Mouse (Mus musculus): ENCODE measurements around the gene Col23a1.

Col23a1 gene

DNA sequence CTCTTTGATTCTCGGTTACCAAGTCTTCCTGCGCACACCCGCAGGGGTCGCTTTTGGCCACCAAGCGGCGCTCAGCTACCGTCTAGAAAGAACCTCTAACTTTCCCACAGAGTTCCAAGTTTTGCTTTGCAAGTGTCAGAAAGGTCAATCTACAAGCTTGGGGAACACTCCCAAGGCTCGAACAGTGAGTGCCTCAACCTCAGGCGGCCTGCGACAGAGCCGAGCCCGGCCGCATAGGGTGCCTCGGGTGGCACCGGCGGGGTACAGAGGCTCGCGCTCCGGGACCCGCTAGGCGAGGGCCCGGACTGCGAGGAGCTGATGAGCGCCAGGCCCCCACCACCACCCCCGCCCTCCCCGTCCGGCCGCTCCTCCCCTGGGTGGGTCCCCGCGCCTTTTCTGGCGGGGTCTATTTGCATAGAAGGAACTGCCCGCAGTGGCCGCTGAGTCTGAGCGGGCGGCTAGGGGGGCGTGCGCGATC, at the start of gene Col23a1:
Gene Col23a1 (plus strand): TSS at position 357 of the 478 bp plus-strand sequence.
- DNase-seq (ENCODE audit: low read depth in 2 of 2, low spot score in 2 of 2) = no peak

DNA sequence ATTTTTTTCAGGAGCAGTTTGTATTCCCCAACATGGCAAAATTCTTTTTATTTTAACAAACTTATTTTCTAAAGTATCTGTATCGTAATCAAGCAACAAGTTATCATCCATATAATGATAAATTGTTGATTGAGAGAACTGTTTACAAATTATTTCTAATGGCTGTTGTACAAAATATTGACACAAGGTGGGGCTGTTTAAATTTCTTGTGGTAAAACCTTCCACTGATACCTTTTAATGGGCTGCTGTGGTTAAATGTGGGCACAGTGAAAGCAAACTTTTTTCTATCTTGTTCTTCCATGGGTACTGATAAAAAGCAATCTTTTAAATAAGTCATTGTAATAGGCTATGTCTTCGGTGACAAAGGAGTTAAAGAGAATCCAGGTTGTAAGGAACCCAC, 46.8 kb upstream of the Col23a1 start:
- DNase-seq (ENCODE audit: low read depth in 2 of 2, low spot score in 2 of 2) = no peak

DNA sequence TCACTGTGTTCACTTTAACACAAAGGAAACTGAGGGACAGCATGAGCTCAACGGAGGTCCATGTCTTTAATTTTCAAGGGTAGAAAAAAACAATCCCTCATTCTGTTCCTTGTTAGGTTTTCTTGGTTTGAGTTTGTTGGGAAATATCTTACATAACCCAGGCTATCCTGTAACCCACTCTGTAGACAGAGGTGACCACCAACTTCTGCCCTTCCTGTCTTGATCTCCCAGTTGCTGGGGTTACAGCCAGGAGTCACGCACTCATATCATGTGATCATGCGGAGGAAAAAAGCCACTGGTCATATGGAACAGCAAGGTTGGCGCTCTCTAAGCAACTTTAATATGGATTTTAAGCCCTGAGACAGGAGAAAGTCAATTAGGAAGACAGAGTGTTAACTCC, 32.7 kb upstream of the Col23a1 start:
- DNase-seq (ENCODE audit: low read depth in 2 of 2, low spot score in 2 of 2) = no peak

DNA sequence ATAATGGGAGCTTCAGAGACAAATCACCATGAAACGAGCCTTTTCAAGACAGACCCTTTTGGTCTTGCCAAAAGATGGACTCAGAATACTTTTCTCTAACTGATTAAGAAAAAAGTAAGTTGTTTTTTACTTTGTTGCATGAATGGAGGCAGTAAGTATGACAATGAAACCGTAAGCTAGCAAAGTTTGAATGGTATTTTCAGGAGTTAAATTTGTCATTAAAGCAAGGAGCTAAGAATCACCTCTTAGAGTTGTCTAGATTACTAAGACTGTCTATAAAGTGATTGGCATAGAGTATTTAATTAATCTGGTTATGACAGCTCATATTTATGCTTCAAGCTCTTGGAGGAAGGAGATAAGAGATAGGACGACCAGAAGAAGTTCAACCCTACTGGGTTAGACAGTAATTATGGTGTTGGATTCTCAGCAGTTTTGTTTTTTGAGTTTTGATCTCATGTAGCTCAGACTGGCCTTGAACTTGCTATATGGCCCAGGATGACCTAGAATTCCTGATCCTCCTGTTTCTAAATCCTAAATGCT, 28.0 kb upstream of the Col23a1 start, which contains the start of gene Clk4:
Gene Clk4 (plus strand): TSS at position 51 of the 540 bp plus-strand sequence.
- DNase-seq (ENCODE audit: low read depth in 2 of 2, low spot score in 2 of 2) = no peak

DNA sequence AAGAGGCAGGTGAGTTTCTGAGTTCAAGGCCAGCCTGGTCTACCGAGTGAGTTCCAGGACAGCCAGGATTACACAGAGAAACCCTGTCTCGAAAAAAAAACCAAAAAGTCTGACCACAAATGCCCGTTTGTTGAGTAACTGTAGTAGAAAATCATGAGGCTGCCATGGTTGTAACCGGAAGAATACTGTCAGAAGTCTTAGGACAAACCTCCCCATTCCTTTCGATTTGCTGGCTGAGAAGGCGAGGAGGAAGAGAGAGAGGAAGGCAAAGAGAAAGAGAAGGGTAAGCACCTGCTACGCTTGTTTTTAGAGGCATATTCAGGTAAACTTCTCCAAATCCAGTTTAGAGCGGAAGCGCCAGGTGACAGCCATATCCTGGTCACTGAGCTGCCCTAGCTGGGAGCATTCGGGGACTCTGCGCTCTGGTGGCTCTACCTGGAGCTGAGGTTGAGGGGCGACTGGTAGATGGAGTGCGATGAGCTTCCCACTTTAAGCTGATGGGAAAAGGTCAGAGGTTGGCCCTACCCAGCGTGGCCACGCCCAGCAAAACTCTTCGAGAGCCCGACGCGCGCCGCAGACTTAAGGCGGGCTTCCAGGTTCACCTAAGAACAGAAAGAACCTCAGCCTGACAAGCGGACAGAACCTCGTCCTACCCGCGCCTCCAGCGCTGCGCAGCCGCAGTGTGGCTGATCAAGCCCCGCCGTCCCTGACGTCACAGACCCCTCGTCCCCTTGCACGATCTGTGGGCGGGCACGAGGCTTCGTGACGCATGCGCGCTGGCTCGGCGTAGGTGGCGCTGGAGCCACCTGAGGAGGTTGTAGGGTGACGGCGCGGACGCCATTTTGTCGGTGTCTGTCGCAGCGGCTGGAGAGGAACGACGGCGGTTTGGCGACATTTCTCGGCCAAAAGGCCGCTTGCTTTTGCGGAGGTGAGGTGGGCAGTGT, 27.1 kb upstream of the Col23a1 start, which contains the start of gene BC049762:
Gene BC049762 (minus strand): TSS at position 705 of the 944 bp plus-strand sequence.
- DNase-seq (ENCODE audit: low read depth in 2 of 2, low spot score in 2 of 2) = peak; percentile 99

DNA sequence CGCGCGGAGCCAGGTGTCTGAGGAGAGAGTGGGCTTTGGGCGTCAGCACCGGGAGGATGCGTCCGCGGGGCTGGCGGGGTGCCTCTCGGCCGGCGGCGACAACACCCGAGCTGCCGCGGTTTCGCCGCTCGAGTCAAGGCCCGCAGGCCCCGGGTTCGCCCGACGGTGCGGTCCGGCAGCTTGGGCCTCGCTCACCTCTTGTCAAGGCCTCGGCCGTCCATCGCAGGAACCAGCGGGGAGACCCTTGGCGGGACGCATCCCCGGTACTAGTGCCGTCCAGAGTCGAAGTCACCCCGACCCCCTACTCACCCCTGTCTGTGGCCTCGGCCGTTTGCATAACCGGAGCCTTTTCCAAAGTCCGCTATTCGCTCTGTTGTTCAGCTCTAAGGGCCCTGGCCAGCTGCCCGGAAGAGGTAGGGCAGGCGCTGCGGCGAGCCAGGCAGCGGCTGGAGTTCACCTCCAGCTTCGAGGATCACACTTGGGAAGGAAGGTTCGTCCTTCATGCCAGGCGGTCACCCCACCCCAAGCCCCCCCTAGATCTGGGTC, 26.4 kb upstream of the Col23a1 start:
- DNase-seq (ENCODE audit: low read depth in 2 of 2, low spot score in 2 of 2) = no peak

DNA sequence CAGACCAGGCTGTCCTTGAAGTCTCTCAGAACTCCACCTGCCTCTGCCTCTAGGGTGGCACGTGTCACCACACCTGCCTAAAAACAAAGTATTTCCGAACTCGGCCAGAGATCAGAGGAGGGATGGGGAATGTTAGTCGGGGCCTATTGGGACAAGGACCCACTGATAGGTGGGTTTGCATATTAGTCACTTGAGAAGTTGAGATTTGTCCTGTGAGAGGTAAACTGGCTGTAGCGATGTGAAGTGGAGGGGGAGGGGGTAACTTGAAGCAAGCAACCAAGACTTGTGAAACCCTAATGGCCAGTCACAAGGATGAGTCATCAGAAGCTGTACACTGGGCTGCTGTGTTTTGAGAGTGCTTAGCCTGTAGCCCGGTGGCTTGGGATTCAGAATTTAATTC, 25.4 kb upstream of the Col23a1 start:
- DNase-seq (ENCODE audit: low read depth in 2 of 2, low spot score in 2 of 2) = peak in 1 of 2 experiments; percentile 13

DNA sequence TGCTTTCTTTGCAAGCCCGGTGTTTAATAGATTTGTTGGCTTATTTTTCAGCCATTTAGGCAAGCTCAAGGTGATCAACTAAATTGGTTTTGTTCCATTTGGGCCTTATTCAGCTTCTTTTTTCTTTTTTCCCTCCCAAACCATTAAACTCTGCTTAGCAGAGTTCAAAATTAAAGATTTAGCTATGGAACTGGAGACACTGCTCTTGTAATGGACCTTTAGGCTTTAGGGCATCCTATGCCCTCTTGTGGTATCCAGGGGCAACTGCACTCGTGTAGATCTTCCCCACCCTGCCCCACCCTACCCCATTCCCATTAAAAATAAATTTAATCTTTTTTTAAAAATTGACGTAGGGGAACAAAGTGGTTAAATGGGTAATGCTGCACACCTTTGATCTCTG, 24.4 kb upstream of the Col23a1 start:
- DNase-seq (ENCODE audit: low read depth in 2 of 2, low spot score in 2 of 2) = no peak

DNA sequence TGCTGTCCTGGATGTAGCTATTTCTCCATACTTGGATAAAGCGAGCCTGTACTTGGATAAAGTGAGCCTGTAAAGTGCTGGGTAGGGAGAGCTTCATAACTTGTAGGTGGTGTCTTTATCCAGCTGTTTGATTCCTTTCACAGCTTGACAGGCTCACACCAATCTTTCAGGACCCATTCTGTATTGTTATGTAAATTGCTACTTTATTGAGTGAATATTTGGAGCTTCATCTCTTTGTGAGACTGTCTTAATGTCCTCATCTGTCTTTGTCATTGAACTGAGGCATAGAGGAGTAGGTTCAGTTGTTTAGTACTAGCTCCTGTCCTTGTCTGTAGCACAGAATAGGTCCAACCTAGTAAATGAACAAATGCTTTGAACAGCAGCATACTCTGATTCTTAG, 15.3 kb upstream of the Col23a1 start:
- DNase-seq (ENCODE audit: low read depth in 2 of 2, low spot score in 2 of 2) = no peak

DNA sequence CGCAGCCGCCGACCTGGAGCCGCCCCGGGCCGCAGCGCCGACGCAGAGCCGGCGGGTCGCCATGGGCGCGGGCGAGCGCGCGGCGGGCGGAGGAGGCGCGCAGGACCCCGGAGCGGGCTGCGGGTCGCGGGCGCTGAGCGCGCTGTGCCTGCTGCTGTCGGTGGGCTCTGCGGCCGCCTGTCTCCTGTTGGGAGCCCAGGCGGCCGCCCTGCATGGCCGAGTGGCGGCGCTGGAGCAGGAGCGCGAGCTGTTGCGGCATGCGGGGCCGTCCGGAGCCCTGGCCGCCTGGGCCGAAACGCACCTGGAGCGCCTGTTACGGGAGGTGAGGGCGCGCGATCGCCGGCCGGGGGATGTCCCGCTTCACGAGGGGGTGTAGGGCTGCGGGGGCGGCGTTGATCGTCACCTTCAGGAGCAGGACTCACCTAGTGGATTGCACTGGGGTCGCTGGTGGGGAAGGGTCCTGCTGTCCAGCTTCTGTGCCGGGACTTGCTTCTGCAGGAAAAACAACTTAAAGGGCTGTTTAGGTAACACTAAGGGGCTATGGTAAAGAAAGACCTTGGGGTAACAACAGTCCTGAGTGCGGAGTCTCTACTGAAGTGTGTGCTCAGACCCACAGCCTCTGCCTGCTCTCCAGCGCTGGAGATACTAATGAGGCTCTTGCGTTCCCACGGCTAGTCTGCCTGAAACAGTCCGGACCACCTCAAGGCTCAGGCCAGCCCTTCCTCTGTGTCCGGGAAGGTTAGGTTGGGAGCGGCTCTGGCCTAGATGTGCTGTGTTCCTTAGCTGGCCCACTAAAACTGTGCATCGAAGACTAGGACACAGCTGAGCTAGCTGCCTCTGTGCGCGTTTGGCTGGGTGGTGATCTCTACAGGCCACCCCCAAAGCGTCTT, 591 bp downstream of the Col23a1 start:
- DNase-seq (ENCODE audit: low read depth in 2 of 2, low spot score in 2 of 2) = no peak

DNA sequence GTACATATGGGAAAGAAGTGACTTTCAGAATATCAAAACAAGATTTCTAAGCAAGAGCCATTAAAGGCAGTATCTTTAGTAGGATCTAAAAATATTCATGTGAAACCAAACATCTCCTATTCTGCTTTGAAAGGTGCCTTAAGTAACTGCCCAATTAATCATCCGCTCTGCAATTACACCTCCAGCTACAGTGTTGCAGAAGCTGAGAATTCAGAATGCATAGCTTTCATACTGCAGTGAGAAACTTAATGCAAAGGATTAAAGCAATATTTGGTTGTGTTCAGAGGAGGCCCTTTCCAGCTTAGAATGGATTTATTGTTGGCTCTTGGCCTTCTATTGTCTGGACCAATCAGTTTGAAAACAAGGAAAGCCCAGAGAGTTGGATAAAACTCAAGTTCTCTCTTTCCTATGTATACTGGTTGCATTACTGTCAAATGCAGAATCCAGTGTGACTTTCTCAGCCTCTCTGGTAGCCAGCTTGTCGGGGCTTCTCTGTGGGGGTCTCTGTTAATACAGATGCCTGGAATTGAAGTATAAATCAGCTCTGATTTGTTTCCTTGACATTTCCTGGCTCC, 4.3 kb downstream of the Col23a1 start:
- DNase-seq (ENCODE audit: low read depth in 2 of 2, low spot score in 2 of 2) = no peak

DNA sequence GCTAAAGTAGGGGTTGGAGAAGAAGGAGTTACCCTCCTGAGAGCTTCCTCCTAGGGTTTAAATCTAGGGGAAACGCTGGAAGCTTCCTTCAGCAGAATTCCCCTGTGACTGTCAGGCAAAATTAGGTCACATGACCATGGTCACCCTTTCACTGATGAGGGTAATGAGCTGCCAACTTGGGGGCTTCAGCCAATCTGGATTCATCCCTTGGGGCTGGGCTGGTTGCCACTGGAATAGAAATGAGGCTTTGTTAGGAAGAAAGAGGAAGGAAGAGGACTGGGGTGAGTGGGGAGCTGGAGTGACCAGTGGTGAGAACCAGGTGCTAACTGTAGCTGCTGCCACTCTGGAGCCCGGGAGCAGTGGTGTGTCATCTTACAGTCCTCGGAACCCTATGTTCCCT, 6.0 kb downstream of the Col23a1 start:
- no peak for DNase-seq (ENCODE audit: low read depth in 2 of 2, low spot score in 2 of 2)

DNA sequence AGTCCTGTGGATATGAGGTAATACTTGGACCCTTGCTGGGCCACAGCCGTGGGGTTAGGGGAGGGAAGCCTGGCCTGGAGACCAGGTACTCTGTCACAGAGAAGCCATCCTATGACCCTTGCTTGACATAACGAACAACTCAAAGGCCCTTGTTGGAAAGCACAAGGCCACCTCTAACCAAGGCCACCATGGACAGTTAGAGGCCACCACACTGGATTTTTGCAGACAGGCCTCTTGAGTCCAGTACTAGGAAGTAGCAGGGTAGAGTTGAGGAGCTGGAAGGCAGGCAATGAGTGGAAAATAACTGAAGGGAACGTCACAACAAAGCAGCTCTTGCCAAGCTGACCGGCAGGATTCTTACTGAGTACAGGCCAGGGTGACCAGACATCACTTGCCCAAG, 9.0 kb downstream of the Col23a1 start:
- no peak for DNase-seq (ENCODE audit: low read depth in 2 of 2, low spot score in 2 of 2)

DNA sequence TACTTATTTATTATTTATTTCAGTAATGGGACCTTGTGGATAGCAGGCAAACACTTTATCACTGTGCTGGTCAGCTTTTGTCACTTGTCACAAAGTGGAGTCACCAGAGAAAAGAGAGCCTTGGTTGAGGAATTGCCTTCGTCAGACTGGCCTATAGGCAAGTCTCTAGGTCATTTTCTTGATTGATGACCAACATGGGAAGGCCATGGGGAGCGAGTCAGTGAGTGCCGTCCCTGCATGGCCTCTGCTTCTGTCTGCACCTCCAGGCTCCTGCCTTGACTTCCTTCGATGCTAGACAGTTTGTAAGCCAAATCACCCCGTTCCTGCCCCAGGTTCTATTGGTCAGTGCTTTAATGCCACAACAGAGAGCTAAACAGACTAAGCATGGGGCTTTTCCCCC, 12.7 kb downstream of the Col23a1 start:
- no peak for DNase-seq (ENCODE audit: low read depth in 2 of 2, low spot score in 2 of 2)

DNA sequence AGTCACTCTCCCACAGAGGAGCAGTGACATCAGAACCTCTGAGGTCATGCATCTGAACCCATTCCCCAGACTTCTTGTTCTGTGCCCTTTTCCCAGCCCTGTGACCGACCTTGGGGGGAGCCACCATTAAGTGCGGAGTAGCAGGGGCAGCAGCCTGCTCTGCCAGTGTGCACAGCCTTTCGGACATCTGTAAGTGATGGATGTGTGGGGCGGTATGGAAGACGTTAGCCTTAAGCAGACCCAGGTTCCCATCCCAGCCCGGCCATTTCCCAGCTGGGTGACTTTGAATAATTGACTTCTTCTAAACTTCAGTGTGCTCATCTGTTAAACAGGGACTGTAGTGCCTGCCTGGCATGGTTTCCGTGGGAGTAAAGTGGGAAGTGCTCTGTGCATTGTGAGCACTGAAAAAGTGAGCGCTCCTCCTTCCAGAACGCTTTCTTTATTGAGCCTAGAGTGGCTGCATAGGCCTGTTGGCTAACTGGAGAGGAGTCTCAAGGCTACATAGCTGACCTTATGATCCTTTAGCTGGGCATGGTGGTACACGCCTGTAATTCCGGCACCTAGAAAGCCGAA, 14.3 kb downstream of the Col23a1 start:
- no peak for DNase-seq (ENCODE audit: low read depth in 2 of 2, low spot score in 2 of 2)

DNA sequence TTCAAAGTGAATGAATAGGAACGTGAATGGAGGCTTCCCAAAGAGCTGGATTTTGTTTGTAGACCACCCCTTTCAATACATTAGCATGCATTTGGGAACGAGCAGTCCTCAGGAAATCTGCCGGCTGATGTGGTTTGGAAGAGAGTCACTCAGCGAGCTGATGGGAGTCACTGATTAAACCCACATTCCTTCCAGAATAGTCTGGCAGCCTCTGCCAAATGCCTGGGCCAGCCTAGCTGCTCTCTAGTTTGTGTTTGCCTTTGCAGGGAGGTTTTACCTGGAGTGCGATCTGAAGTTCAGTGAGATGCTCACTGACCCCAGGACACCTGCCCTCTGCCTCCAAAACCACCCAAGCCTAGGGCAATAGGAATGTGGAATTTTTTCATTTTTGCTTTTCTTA, 18.6 kb downstream of the Col23a1 start:
- no peak for DNase-seq (ENCODE audit: low read depth in 2 of 2, low spot score in 2 of 2)

DNA sequence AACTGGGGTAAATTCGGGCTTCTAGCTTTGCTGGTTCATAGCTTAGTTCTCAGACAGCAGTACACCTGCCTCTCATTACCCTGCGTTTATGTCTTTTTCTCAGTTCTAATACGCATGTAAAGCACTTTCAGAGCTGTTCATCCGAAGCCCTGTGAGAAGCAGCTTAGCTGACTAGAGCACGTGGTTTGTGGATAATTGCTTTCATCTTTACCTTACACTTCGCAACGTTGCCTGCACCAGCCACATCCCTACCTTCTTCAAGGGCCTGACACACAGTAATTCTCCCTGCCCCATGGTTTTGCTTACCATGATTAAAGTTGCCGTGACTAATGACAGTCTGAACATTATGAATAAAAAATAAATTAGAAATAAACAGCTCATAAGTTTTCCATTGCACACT, 22.1 kb downstream of the Col23a1 start:
- no peak for DNase-seq (ENCODE audit: low read depth in 2 of 2, low spot score in 2 of 2)

DNA sequence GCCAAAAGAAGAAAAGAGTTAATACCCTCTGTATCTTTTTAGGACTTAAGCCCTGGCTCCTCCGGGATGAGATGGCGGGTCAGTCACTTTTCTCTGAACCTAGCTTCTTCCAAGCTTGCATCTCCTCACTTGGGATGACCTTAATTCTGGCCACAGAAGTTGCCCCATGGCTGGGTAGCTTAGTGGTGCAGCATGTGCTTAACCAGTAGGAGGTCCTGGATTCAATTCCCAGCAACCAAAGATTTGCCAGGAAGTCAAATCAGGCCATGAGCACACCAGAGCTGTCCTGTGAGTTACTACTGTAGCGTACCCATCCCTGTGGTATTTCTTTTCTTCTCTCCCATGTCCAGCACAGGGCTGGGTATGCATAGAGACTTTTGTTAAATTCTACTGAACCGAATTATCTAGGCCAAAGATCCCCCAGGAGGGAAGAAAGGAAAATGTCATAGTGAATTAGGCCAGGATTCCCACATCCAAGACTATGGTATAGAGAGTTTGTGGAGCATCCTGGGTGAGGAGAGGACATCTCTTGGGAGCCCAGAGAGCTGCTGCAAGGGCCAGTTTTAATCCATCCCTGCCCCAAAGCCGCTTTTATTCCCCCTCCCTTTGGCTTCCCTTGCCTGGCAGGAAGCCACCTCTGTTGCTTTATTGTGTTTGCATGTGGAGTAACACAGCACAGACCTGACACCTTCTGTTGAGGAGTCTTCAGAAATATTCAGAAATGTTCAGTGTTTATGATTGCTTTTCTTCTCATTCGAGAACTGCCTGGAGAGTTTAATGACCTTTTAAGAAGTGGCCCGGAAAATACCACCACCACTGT, 26.5 kb downstream of the Col23a1 start:
- DNase-seq (ENCODE audit: low read depth in 2 of 2, low spot score in 2 of 2) = no peak

DNA sequence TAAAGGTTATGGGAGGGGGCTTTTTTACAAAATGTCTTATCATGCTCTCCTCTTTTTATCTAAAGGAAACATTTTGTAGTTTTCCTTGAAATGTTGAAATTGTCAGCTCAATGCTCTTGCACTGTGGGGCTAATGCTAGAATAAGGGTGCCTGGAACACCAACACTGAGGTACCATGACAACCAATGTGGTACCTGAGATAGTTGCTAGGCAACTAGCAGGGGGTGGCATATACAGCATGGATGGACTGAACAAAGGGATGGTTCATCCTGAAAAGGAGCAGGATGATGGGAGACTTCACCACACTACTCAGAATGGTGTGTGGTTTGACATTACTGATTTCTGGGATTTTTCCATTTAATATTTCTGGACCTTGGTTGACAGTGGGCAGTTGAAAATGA, 30.9 kb downstream of the Col23a1 start:
- no peak for DNase-seq (ENCODE audit: low read depth in 2 of 2, low spot score in 2 of 2)

DNA sequence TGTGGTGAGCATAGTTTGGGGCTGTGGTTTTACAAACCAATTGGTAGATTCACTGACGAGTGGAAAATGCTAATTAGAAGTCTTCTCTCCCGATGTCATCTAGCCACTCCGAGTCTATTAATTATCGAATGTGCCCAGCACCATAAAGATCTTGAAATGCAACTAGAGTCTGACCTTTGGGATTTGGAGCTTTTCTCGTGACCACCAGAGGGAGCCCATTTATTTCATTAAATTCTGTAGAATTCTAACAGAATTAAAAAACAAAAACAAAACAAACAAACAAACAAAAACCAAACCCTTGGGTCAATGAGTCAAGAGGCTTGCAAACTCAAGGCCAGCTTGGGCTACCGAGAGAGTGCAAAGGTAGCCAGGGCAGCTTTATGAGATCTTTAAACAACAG, 37.2 kb downstream of the Col23a1 start:
- no peak for DNase-seq (ENCODE audit: low read depth in 2 of 2, low spot score in 2 of 2)

Data from CD8-positive naive resting alpha-beta T cell, adult 2 months (primary cell).